ENCODE assay signal across 8 mouse cellular contexts in the genomic region with DNA sequence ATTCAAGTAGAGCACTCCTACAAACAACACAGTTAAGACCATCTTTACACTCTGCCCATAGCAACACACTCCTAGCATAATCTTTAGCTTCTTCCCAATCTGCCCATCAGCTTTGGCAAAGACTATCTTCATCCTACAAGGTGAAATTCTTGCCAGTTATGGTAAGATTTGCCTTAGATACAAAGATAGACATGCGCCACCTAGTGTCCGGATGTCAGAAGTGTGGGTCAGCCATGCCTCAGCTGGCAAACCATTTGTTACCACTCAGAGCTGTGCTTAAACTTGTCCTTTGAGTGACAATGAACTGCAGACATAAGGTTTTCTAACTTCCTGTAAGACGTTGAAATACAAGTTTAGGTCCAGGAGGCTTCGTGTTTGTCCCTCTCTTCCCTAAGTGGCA.
A peak's percentile ranks its signal among the peaks of the same experiment; 100 is the strongest.
DNase-seq lines count a peak whose midpoint lies in the region; ATAC-seq lines count a peak whose summit lies in the region.

No protein-coding gene starts in this region.

- no peak for DNase-seq in frontal cortex, postnatal 25 days (ENCODE audit: low spot score in 2 of 2)
- peak; percentile 37 to 38 for DNase-seq in right cerebral cortex, adult 2 months (ENCODE audit: low spot score in 2 of 2)
- DNase-seq in right cerebral cortex, postnatal 10 days (ENCODE audit: low spot score in 2 of 2) = no peak
- DNase-seq in cerebellum, postnatal 25 days = peak; percentile 15 to 57
- DNase-seq in kidney, postnatal 10 days = peak; percentile 76
- peak; percentile 79 for DNase-seq in thymus, postnatal 4 days

- ATAC-seq in frontal cortex, adult (ENCODE audit: low TSS enrichment) = peak; percentile 57; the same call in 1 of the 2 replicates
- peak; percentile 51; the same call in 1 of the 2 replicates for ATAC-seq in megakaryocyte, adult 5-6 weeks (ENCODE audit: poor library complexity, severe bottlenecking)

Comparison
In these comparisons a context has a peak if more than half of its experiments do, and no peak if none do; other contexts are left out.
1. DNase-seq: peak in right cerebral cortex, adult 2 months (2 of 2), cerebellum, postnatal 25 days (2 of 2), kidney, postnatal 10 days (single experiment) and thymus, postnatal 4 days (single experiment); none in frontal cortex, postnatal 25 days (0 of 2) and right cerebral cortex, postnatal 10 days (0 of 2).